Mouse (Mus musculus): ENCODE results near the gene Pacs2.

Gene Pacs2

DNA sequence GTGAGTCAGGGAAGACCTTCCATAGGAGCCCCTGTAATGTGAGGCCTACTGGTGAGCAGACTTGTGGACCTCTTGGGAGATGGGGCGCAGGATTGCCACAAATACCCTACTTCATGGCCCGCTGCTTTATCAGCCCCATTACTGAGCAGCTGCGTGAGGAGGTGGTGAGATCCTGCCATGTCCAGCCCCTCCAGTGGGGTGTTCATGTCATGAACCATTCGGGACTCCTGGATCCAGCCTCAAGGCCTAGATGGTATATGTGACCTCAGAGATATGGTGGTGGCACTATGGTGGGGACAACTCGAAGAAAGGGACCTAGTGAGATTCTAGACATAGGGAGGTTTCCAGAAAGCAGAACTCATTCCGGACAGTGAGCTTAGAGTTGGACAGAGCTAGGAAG lies 74.8 kb downstream of the Pacs2 start:
- no peak for DNase-seq (ENCODE audit: low read depth)

DNA sequence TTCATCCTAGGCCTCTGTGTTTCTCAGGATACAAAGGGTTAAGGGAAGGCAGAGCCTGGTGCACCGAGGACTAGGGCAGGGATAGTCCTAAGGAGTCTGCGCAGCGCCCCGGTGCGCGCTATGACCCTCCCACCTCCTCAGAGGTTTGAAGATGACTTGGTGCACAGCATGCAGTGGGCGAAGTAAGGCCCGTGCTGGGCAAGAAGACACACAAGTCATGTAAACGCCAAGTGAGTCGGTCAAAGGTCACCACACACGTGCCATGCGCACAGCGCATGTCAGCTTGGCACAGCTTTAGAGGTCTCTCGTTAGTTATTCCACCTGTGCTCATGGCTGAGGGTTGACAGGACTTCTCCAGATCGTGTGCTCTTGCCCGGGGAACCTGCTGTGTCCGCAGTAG lies 75.7 kb downstream of the Pacs2 start:
- DNase-seq (ENCODE audit: low read depth): no peak

DNA sequence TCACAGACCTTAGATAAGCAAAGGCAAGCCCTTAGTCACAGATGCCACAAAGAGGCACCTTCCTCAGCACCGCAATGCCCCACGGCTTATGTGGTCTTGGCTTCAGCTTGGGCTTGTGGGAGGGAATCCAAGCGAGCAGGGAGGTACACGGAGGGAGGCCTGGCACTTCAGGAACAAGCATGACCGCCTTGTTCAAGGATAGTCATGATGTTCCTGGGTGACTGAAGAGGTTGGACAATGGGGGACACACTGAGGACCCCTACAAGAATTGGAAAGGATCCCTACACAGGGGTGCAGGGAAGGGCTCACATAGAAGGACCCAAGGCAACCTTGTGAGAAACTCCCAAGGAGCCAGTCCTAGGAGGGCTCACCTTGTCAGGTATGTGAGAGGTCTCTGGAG lies 82.7 kb downstream of the Pacs2 start:
- no peak for DNase-seq (ENCODE audit: low read depth)

DNA sequence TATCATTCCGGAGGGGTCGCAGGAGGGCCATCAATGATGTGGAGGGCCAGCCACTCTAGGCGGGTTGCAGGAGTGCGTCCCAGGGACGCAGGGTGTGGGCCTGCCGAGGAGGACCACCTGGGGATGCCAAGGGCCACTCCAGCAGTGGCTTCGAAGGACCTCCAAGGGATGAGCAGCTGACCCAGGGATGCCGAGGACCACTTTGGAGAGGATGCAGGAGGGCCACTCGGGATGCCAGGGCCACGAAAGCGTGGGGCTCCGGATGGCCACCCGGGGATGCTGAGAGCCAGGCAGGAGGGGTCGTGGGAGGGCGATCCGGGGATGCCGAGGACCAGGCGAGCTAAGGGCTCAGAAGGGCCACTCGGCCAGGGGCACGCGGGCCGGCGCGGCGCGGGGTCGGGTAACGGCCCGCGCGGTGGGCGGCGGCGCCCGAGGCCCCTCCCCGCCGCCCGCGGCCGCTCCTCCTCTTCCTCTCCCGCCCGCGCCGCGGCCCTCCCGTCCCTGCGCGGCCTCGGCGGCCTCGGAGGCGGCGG lies 83.5 kb downstream of the Pacs2 start, which contains the start of gene Mta1:
Mta1 (plus strand) TSS at position 530 of the 533 bp plus-strand sequence.
- no peak for DNase-seq (ENCODE audit: low read depth)

DNA sequence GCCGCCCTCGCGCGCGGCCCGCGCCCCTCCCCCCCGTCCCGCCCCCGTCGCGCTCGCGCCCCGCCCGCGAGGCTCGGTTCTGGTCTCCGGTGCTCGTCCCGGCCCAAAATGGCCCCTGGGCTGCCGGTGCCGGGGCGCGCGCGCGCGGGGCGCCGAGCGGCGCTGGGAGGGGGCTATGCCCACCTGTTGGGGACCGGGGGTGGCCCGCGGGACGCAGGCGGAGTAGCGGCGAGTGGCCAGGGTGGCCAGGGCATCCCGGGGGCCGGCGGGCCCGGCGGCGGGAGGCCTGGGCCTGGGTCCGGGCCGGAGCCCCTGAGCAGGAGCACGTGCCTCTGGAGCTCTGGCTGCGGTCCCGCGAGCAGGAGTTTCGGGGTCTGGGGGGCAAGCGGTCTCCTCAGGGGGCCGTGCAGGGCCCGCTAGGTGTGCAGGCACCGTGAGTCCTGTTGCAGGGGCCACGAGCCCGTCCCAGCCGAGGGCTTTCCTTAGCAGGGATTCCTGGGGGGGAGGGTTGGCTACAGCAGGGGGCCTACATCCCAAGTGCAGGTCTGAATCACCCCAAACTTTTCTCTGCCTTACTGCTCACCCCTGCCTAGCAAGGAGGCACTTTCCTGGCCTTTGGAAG lies 84.3 kb downstream of the Pacs2 start:
- DNase-seq (ENCODE audit: low read depth): no peak

DNA sequence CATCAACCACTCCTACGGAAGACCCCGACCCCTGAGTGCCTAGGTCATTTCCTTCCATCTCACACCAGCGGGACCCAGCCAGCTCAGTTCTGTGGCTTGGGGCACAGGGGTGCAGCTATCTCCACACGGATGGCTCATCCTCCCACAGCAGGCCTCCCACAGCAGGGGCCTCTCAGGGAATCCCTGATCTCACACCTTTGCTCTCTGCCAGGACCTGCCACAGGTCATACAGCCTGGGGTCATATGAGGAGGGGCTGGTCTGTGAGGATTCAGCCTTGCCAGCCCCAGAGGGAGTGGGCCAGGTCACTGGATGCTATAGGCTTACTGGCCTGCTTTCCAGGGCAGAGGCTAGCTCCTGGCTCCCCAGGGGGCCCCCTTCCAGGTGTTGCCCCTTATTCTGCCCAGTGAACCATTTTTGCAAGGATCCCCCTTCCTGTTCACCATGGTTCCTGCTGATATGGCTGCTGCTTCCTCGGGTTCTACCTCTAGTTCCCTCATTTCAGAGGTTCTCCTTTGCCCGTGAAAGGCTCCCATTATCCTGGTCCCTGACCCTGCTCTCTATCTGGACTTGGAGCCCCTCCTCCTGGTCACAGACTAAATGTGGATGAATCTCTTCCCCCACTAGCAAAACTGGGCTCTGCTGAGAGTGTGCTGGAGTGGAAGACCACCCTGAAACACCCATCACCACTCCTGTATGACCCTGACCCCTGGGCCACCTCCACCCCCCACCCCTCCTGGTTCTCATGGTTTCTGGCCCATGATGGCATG lies 85.3 kb downstream of the Pacs2 start:
- DNase-seq (ENCODE audit: low read depth): no peak

DNA sequence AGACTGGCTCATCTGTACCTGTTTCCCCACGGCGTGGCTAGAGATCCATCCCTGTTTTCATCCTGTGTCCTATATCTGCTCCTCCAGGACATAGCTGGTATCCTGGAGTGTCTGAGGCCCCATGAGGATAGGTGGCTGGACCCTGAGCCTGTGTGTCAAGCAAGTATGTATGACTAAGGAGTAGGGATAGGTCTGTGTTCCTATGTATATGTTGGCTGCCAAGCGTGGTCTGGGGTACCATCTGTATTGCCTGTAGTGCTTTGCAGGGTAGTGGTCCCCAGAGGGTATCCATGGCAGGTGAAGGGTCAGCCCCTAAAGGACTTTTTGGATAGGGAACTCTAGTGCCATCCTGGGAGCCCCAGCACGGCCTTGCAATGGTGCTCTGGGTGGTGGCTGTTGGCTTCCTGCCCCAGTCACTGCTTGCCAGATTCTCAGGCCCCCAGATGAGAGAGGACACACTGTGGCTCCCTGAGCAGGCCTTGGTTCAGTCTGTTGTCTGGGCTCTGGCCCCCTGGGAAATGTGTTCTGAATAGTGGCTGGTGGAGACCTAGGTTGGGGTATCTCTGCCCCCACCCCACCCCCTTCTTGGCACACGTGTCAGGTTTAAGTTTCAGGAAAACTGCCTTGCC lies 86.3 kb downstream of the Pacs2 start:
- no peak for DNase-seq (ENCODE audit: low read depth)

DNA sequence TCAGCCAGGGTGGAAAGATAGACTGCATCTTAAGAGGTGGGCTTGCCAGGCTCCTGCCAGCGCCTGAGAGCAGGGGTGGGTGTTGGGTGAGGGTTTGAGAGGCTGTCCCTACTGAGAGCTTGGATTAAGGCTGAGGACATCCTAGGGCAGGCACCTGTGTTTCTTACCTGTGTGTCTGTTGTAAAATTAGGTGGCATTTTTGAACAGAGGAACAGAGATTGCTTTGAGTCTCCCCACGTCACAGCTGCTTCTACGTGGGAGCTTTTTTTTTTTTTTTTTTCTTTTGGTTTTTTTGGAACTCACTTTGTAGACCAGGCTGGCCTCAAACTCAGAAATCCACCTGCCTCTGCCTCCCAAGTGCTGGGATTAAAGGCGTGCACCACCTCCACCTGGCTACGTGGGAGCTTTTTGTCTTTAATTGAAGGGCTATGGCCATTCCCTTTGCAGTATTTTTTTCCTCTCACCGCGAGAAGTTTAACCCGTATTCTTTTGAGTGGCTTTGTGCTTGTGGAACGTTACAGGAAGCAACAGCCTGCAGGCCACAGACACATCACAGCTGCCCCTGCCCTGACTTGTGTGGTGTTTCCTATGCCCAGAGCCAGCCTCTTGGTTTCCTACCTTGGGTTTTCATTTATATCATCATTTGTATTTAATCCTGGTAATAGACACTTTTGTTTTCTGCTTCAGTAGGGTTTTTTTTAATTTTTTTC lies 87.1 kb downstream of the Pacs2 start:
- DNase-seq (ENCODE audit: low read depth): no peak

DNA sequence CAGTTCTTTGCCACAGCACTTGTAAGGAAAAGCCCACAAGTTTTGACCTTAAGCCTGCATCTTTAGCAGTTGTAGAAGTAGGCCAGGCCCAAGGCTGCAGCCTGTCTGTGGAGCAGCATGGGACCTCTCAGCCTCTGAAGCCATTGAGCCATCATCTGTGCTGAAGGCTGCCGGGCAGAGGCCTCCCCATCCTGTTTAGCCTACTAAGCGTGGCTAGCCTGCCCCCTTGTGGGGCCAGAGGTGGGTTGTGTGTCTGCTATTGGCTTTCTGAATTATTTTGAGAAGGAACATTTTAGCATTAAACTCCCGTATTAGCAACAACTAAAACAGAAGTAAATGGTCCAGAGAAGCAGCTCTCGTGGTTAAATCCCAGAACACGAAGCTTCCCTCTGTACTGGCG lies 88.2 kb downstream of the Pacs2 start:
- peak; percentile 65 for DNase-seq (ENCODE audit: low read depth)

DNA sequence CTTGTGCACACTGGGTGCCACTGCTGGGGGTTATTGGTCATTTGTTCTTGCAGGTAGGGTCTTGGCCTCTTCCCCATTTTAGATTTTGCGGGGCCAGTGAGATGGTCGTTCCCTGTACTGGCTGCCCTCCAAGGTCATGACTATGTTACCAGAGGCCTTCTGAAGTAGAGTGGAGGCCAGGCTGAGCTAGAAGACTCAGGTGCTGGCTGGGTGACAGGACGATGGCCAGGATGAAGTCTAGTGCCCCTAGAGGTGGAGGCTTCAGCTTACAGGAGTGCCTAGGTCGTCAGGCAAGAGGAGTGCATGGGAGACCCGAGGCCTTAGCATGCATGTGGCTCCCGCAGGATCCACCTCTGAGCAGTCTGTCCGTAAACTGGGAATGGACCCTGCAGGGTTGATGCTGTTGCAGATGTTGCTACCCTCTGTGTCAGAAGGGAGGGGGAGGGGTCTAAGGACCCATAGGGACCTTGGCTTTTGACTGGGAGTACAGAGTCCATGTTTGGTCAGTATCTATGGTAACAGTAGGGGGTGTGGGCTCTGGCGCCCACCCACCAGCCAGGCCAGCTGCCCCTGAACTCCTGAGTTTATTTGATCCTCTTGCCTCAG lies 89.6 kb downstream of the Pacs2 start:
- DNase-seq (ENCODE audit: low read depth): no peak

DNA sequence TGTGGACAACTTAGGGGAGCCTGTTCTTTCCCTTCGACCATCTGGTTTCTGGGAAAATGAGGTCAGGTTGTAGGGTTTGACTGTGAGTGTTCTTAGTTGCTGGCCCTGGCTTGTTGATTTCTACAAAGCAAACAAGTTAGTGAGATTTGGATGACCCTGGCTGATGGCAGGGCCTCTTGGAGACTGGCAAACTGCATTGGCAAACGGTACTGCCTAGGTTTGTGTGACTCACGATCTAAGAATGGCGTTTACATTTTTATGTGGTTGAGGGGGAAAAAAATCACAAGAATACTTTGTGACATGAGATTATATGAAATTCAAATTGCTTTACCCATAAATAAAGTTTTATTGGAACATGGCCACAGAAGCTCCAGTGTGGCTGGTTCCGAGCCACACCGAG lies 92.1 kb downstream of the Pacs2 start:
- no peak for DNase-seq (ENCODE audit: low read depth)

DNA sequence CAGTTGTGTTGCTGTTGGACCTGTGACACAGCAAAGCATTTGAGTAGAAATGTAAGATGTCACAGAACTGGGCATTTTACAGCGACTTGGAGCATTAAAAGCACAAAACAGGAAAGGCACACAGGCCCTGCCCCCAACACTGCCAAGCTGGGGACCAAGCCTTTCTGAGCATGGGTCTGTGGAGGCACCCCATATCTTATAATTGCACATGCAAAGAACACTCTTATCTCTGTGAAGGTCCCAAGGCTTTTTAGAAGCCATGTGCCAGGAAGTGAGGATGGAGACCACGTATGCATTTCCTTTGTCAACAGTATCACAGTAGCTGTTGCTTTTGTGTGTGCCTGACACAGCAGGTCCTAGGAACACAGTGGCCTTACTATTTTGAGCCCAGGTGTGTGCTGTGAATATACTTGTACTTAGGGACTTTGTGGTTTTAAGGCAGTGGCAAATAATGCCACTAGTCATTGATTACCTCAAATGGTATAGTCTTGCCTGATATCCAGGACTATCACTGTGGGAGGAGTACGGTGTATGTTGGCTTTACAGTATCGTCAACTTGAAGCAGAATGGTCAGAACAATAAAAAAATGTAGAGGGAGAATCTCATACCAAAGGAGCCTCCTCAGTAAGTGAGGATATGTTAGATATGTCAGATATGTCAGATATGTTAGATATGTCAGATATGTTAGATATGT lies 93.3 kb downstream of the Pacs2 start:
- peak; percentile 77 for DNase-seq (ENCODE audit: low read depth)

DNA sequence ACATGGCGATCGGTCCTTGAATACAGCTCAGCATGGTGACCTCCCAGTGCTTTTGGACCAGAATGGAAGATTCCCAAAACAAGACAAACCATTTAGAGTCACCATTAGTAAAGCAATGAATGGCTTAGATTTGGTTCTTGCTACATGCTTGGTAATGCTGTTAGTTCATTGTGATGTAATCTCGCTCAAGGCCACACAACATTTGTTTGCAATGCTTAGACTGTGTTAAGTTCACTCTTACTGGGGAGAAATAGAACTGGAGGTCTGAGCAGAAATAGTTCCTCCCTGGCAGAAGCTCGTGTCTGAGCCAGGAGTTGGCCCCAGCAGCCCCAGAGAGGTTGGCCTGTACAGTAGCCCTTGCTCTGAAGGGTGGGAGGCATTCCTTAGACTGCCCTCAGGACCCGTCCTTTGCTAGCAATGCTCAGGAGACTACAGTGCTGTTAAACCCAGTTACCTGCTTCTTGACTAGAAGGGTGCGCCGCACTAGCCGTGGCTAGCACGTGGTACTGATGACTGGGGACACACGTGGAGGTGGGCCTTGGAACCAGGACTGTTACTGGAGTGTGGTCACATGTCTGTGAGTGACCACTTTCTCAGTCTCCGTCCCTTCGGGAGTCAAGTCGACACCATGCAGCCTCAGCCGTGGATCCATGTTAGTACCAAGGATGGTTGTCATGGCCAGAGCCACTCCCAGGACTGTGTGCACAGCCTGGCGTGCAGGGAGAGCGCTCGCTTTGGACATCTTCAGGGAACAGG lies 94.4 kb downstream of the Pacs2 start:
- no peak for DNase-seq (ENCODE audit: low read depth)

DNA sequence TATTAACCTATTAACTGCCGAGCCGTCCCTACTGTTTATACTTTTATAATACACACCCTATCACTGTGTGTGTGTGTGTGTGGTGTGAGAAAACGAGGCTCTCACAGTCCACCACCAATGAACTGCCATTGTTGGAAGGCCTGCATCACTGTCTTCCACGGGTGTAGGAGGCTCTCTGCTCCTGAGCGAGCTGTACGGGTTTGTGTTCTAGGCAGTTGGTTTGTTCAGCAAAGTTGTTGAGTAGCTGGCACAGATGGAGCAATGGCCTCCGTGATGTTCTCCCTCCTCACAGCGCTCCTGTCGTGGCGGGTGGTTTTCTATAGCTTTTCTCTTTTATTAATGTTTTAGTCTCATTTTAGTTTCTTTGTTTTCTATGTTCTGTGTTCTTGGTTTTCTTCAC lies 95.5 kb downstream of the Pacs2 start:
- no peak for DNase-seq (ENCODE audit: low read depth)

DNA sequence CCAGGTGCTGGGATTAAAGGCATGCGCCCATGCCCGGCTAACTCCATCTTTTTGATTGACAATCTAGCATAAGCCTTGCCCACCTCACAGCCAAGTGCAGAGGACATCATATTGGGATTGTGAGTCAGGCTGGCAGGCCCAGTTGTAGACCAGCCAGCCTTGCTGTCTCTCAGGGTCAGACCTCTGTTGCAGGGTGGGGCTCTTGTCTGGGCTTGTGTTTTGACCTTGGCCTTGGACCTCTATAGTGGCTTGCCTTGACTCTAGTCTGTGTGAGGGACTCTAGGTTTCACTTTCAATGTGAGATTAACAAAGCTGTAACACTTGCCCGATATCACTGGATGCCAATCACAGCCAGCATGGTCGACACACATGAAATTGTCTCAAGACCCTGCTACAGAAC lies 99.8 kb downstream of the Pacs2 start:
- DNase-seq (ENCODE audit: low read depth): no peak

DNA sequence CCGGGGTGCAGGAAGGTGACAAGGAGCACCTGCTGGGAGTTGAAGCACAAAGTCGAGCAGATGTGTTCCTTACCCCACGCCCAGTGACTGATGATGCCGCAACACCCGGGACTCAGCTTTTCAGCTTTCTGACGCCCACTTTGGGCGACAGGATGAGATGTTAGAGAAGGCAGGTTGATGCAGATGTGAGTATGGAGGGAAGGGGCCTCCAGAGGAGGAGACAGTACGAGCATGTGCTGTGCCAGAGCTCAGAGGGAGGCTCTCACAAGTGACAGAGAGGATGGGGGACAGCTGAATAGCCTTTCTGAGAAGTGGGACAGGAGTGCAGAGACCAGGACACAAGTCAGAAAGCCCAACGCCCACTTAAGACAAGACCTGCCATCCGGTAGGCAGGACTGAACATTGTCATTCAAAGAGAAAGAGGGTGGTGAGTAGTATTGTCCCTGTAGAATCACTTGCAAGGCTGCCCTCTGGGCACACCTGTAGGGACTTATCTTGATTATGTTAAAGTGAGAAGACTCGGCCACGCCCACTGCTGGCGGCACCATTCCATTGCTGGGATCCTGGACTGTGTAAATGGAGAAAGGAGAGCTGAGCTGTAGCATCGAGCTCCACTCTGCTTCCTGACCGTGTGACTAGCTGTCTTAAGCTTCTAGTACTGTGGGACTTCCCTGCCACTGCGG lies 100.7 kb downstream of the Pacs2 start:
- DNase-seq (ENCODE audit: low read depth): no peak

DNA sequence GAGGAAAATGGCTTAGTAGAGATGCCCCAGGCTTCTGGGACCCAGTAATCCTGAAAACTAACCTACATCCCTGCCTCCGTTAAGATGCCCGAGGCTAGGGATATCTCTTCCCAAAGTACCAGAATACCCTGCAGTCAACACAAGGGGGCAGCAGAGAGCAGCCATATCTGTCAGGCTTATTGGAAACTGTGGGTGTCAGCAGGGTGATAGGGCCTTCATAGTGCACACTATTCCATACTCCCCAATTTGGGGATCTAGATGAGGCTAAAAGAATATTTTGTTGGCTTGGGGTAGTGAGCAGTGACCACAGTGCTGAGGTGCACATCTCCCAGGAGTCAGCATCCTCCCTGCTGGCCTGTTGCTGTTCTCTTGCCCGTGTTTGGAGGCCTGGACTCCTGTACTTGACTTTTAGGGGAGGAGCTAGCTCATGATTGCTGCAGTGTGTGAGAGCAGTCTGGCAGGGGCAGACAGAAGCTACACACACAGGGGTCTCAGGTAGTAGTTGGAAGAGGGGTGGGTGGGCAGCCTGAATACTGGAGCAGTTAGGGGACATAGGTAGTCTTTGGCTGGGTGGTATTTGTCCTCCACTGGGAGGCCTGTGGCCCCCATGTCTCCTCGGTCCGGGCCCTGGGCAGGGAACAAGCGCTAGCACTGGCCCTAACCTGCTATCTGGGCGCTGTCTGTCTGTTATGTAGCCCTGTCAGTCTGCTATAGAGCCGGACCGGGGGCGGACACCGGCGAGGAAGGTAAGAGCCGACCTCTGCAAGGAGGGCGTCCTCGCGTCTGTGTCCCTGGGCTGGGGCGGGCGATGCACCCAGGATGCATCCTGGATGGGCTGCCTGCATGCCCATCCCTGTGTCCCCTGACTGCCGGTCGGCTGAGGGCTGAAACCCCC lies 105.5 kb downstream of the Pacs2 start:
- DNase-seq (ENCODE audit: low read depth): peak; percentile 76
